Mouse (Mus musculus) liver, embryonic 14.5 days (tissue): Measurements from ENCODE around the gene Stk4.

Source experiments
- CTCF ChIP-seq: IDR thresholded peaks from 2 replicates; pipeline ENCODE4 v1.5.1; 2016; ENCODE audit warnings: antibody characterized with exemption, low read depth, control low read depth
- EP300 ChIP-seq: IDR thresholded peaks from 2 replicates; pipeline ENCODE4 v1.6.1; 2016; ENCODE audit warnings: antibody characterized with exemption, low read depth

DNA sequence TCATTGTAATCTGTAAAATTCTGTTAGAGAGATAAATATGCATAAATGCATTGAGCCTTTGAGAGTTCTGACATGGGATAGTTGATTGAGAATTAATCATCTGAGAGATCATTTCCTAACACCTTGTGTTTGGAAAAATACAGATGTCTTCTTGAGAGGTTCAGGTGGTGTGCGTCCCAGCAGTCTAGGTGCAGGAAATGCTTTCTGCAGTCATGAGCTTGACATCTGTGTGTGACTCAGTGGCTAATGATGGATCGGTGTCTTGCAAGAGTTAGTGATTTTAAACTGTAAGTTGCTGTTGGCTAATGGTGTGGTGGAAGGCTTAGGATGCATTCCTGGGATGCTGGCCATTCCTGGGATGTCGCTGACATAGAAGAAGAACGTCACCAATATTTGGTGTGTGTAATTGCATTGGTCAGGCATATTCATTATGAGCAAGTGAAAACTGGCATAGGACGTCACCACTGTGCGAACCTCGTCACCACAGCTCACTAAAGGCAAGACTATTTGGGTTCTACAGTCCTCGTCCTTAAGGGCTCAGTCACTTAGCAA is 6.8 kb downstream of the Stk4 start:
- TF ChIP-seq CTCF (no peak), EP300 (no peak)
